Comparison of ENCODE assay signal across 8 mouse cellular contexts in genomic region chr5:9162088-9162487, GRCm38 (mm10). TPM values are rescaled to one million over a fixed set of nuclear protein-coding genes. Genes with fewer than 3 reads are reported as not detected.
DNase-seq lines count a peak whose midpoint lies in the region; ATAC-seq and TF ChIP-seq lines count a peak whose summit lies in the region.

No protein-coding gene starts in this region.

- peak overlapping the region; percentile 66 for H3K9ac ChIP-seq in heart, embryonic 16.5 days (ENCODE audit: low read length)
- peak overlapping the region; percentile 98 for H3K9ac ChIP-seq in limb, embryonic 14.5 days (ENCODE audit: low read depth, low read length, severe bottlenecking)

- TF ChIP-seq CTCF in C2C12 (IDR thresholded peaks at IDR 0.05; ENCODE audit: control insufficient read depth, insufficient read depth, insufficient read length) = no peak

- peak overlapping the region; percentile 58 for H3ac ChIP-seq in C2C12 (ENCODE audit: control insufficient read depth, insufficient read length, low read depth)

- peaks cover 11% of the 10 kb centered on the region for H3K36me3 ChIP-seq in C2C12 (ENCODE audit: control insufficient read depth, insufficient read depth)
- no peaks in the 10 kb centered on the region for H3K36me3 ChIP-seq in heart, embryonic 16.5 days (ENCODE audit: control insufficient read depth, insufficient read depth)
- H3K36me3 ChIP-seq in limb, embryonic 14.5 days (ENCODE audit: control insufficient read depth, insufficient read depth, low read length) = no peaks in the 10 kb centered on the region

- ATAC-seq in common myeloid progenitor, adult 5-6 weeks (replicated peaks; ENCODE audit: low read depth, poor library complexity, severe bottlenecking) = 0 out of 2 replicates have a peak, but pooled peaks have one; percentile 31
- no peak; the same call in 1 of the 2 replicates for ATAC-seq in heart, embryonic 16.5 days (replicated peaks; ENCODE audit: extremely low read depth, insufficient read depth, low FRiP score)
- ATAC-seq in limb, embryonic 14.5 days (ENCODE audit: low FRiP score, low read depth) = no peak

- peak overlapping the region; percentile 79 for H3K4me2 ChIP-seq in heart, embryonic 16.5 days (ENCODE audit: low read depth, low read length)
- peak overlapping the region; percentile 51 for H3K4me2 ChIP-seq in limb, embryonic 14.5 days (replicated peaks; ENCODE audit: low read depth, low read length, severe bottlenecking)

- H3K79me2 ChIP-seq in C2C12 (ENCODE audit: control insufficient read depth, insufficient read depth) = peaks cover 42% of the 10 kb centered on the region

- peaks cover 36% of the 10 kb centered on the region for H3K79me3 ChIP-seq in C2C12 (ENCODE audit: low read depth)

- peak overlapping the region; percentile 79 for H3K27ac ChIP-seq in heart, embryonic 16.5 days (ENCODE audit: low read length)
- H3K27ac ChIP-seq in limb, embryonic 14.5 days (replicated peaks; ENCODE audit: low read depth, low read length) = peak overlapping the region; percentile 100

- H3K27me3 ChIP-seq in C2C12 (ENCODE audit: control insufficient read depth, insufficient read depth, insufficient read length) = no peaks in the 10 kb centered on the region
- no peaks in the 10 kb centered on the region for H3K27me3 ChIP-seq in heart, embryonic 16.5 days (ENCODE audit: control insufficient read depth, insufficient read depth, low read length)
- no peaks in the 10 kb centered on the region for H3K27me3 ChIP-seq in limb, embryonic 14.5 days (ENCODE audit: control insufficient read depth, insufficient read depth, low read length)

- H3K9me3 ChIP-seq in heart, embryonic 16.5 days (replicated peaks; ENCODE audit: control insufficient read depth, low read length) = no peaks in the 10 kb centered on the region
- H3K9me3 ChIP-seq in limb, embryonic 14.5 days (ENCODE audit: control insufficient read depth, low read length) = no peaks in the 10 kb centered on the region

- no peak for TF ChIP-seq POLR2A in limb, embryonic 14.5 days (IDR thresholded peaks at IDR 0.05; ENCODE audit: borderline replicate concordance, extremely low read depth, insufficient read depth, insufficient read length)

- WGBS in heart, embryonic 16.5 days = 7% methylated on average over 7 of the region's 7 CpGs
- WGBS in limb, embryonic 14.5 days = 9% methylated on average over 7 of the region's 7 CpGs

- peak overlapping the region; percentile 68 for H3K4me3 ChIP-seq in C2C12 (ENCODE audit: insufficient read depth, poor library complexity, severe bottlenecking)
- H3K4me3 ChIP-seq in heart, embryonic 16.5 days (ENCODE audit: low read length) = peak overlapping the region; percentile 96
- peak overlapping the region; percentile 88 for H3K4me3 ChIP-seq in limb, embryonic 14.5 days (replicated peaks; ENCODE audit: low read length)

- DNase-seq in cerebellum, adult 11 months = peak; percentile 26
- no peak for DNase-seq in cerebellum, adult 9-10 months
- no peak for DNase-seq in limb, embryonic 14.5 days (ENCODE audit: low spot score)
- peak; percentile 50 for DNase-seq in neural tube, embryonic 10.5 days (ENCODE audit: extremely low spot score, low spot score)
- no peak for DNase-seq in adipocyte (ENCODE audit: low spot score)

- peaks cover 10% of the 10 kb centered on the region for H3K4me1 ChIP-seq in heart, embryonic 16.5 days (ENCODE audit: control insufficient read depth, insufficient read depth, low read length)
- 0 out of 2 replicates have a peak, but pooled peaks cover 3% of the 10 kb centered on the region for H3K4me1 ChIP-seq in limb, embryonic 14.5 days (ENCODE audit: control insufficient read depth, insufficient read depth, low read length)

TF ChIP-seq in C2C12, 6 proteins besides CTCF, POLR2A, EP300 and RAD21:
- TF ChIP-seq MAX (IDR thresholded peaks at IDR 0.05) (no peak), USF1 (IDR thresholded peaks at IDR 0.05; ENCODE audit: low read depth) (no peak), FOSL1 (IDR thresholded peaks at IDR 0.05; ENCODE audit: insufficient read depth, low read length, poor library complexity, severe bottlenecking) (no peak), CEBPB (IDR thresholded peaks at IDR 0.05; ENCODE audit: low read depth) (no peak), MYOD1 (IDR thresholded peaks at IDR 0.05; ENCODE audit: control insufficient read depth, insufficient read length, low read depth) (no peak), MYOG (IDR thresholded peaks at IDR 0.05; ENCODE audit: control insufficient read depth, extremely low read depth, insufficient read length) (no peak)

RNA-seq across cellular contexts. Expression of gene Dmtf1, which starts 0.5 kb away (rescaled TPM):
- 6.4 TPM for polyA plus RNA-seq in C2C12 (2012; fragmentation: generic; extraction: Trizol)
- total RNA-seq in common myeloid progenitor, adult 5-6 weeks (2017) = 50.0 and 54.4 TPM in 2 replicates
- 27.9 and 28.9 TPM in 2 replicates for polyA plus RNA-seq in heart, embryonic 16.5 days (2015; fragmentation: Nextera tagmentation; extraction: Ambion mirVana)
- 67.9 and 78.0 TPM in 2 replicates for polyA plus RNA-seq in limb, embryonic 14.5 days (2012; rRNA removed)
- 49.4 and 63.7 TPM in 2 replicates for polyA plus RNA-seq in limb, embryonic 14.5 days (2014; fragmentation: Nextera tagmentation; extraction: Ambion mirVana)

Comparison
In these comparisons a context has a peak if more than half of its experiments do, and no peak if none do; other contexts are left out.
1. DNase-seq: peak in cerebellum, adult 11 months (single experiment) and neural tube, embryonic 10.5 days (single experiment); none in cerebellum, adult 9-10 months (single experiment), limb, embryonic 14.5 days (single experiment) and adipocyte (single experiment).
2. Peak in every context shown above with its lines, with median percentiles within 50 percentile points of each other: H3K4me3 ChIP-seq.